Mouse (Mus musculus) midbrain, embryonic 14.5 days (tissue): ENCODE measurements around the gene Msi1. TPM values are rescaled to one million over a fixed set of nuclear protein-coding genes. Genes with fewer than 3 reads are reported as not detected.
A peak's percentile ranks its signal among the peaks of the same experiment; 100 is the strongest.

Experiments
- ATAC-seq: fragments of 200-750 bp; cut with Nextera tagmentation; 2 replicates; pipeline ENCODE4 v1.8.0; 2017; ENCODE audit warnings: moderate number of reproducible peaks, moderate library complexity; ENCODE audit not compliant: low FRiP score, low TSS enrichment
- DNase-seq: peaks from one replicate; pipeline ENCODE4 v3.0.0-alpha.2; 2015
- H3K27ac ChIP-seq: fragments of 300-500 bp; sonication (generic); replicated peaks from 2 replicates; pipeline ENCODE4 v1.5.1; 2014; ENCODE audit warnings: mild to moderate bottlenecking, low read depth, low read length, moderate library complexity
- H3K27me3 ChIP-seq: fragments of 300-500 bp; sonication (generic); 2 replicates; pipeline ENCODE4 v1.6.1; 2014; ENCODE audit warnings: low read length, control low read depth, mixed read lengths; ENCODE audit not compliant: control insufficient read depth, insufficient read depth
- H3K36me3 ChIP-seq: fragments of 300-500 bp; sonication (generic); 2 replicates; pipeline ENCODE4 v1.6.1; 2014; ENCODE audit warnings: low read length, control low read depth; ENCODE audit not compliant: control insufficient read depth, insufficient read depth
- H3K4me1 ChIP-seq: fragments of 300-500 bp; sonication (generic); 2 replicates; pipeline ENCODE4 v1.6.1; 2014; ENCODE audit warnings: mild to moderate bottlenecking, antibody characterized with exemption, low read length, control low read depth; ENCODE audit not compliant: control insufficient read depth, insufficient read depth
- H3K4me2 ChIP-seq: fragments of 300-500 bp; sonication (generic); 2 replicates; pipeline ENCODE4 v1.6.1; 2014; ENCODE audit warnings: mild to moderate bottlenecking, low read length, moderate library complexity
- H3K4me3 ChIP-seq: fragments of 300-500 bp; sonication (generic); replicated peaks from 2 replicates; pipeline ENCODE4 v1.5.1; 2014; ENCODE audit warnings: low read depth, low read length
- H3K9ac ChIP-seq: fragments of 300-500 bp; sonication (generic); replicated peaks from 2 replicates; pipeline ENCODE4 v1.6.1; 2014; ENCODE audit warnings: mild to moderate bottlenecking, low read length, moderate library complexity
- H3K9me3 ChIP-seq: fragments of 300-500 bp; sonication (generic); 2 replicates; pipeline ENCODE4 v1.6.1; 2016; ENCODE audit warnings: low read length, control low read depth, mixed read lengths; ENCODE audit not compliant: control insufficient read depth
- WGBS: fragments of 180-500 bp; shearing (Covaris S2); extraction: QIAGEN DNeasy Blood & Tissue Kit; methylation state at CpG from one replicate; pipeline ENCODE4 v1.1.7; 2014; 5-methylcytosine and 5-hydroxymethylcytosine counted together
- polyA plus RNA-seq: library from polyadenylated mRNA; unstranded; fragments of >200 nt; fragmentation: Nextera tagmentation; extraction: Ambion mirVana; gene quantifications from 2 replicates; pipeline ENCODE4 v1.2.1, GENCODE M21; 2014

Msi1 gene
- polyA plus RNA-seq, 1 experiment from 2014 or later: 101 TPM

- Histone ChIP-seq H3K9me3 (no peaks in the 10 kb centered on the region), H3K4me2 (no peak overlapping the region), H3K36me3 (no peaks in the 10 kb centered on the region), H3K4me3 (no peak overlapping the region), H3K9ac (no peak overlapping the region), H3K27me3 (no peaks in the 10 kb centered on the region), H3K27ac (no peak overlapping the region), H3K4me1 (peaks cover 19% of the 10 kb centered on the region)
- WGBS: 73% methylated on average over 9 of the region's 9 CpGs
- no peak for DNase-seq
- no peak for ATAC-seq
These were observed 58.7 kb downstream of the Msi1 start for GRCm38 (mm10) chr5:115487942-115488580.

GRCm38 (mm10) chr5:115488841-115489698 lies 59.7 kb downstream of the Msi1 start:
- under 1% methylated on average over 39 of the region's 39 CpGs for WGBS
- peak; percentile 75 for ATAC-seq

GRCm38 (mm10) chr5:115489699-115490637 lies 60.6 kb downstream of the Msi1 start:
- peak; percentile 92 for DNase-seq
- Histone ChIP-seq H3K27ac (peak overlapping the region; percentile 100), H3K36me3 (no peaks in the 10 kb centered on the region), H3K4me1 (peaks cover 12% of the 10 kb centered on the region), H3K4me2 (peak overlapping the region; percentile 87), H3K27me3 (no peaks in the 10 kb centered on the region), H3K9me3 (no peaks in the 10 kb centered on the region), H3K9ac (peak overlapping the region; percentile 89), H3K4me3 (peak overlapping the region; percentile 39)
- under 1% methylated on average over 50 of the region's 50 CpGs for WGBS
- peak; percentile 84 for ATAC-seq

More at GRCm38 (mm10) chr5:115488841-115489698, 59.7 kb downstream of the Msi1 start:
- Histone ChIP-seq H3K36me3 (no peaks in the 10 kb centered on the region), H3K4me3 (peak overlapping the region; percentile 39), H3K27ac (peak overlapping the region; percentile 100), H3K4me2 (peak overlapping the region; percentile 87), H3K27me3 (no peaks in the 10 kb centered on the region), H3K9me3 (no peaks in the 10 kb centered on the region), H3K4me1 (peaks cover 17% of the 10 kb centered on the region), H3K9ac (peak overlapping the region; percentile 89)
- peak; percentile 91 for DNase-seq

GRCm38 (mm10) chr5:115490638-115491000 lies 61.2 kb downstream of the Msi1 start:
- H3K4me3 ChIP-seq: 0 out of 2 replicates have a peak overlapping the region, but pooled peaks have one; percentile 39
- H3K9me3 ChIP-seq: no peaks in the 10 kb centered on the region
- peak overlapping the region; percentile 87 for H3K4me2 ChIP-seq
- H3K9ac ChIP-seq: no peak overlapping the region
- H3K4me1 ChIP-seq: peaks cover 12% of the 10 kb centered on the region
- no peaks in the 10 kb centered on the region for H3K27me3 ChIP-seq
- H3K27ac ChIP-seq: peak overlapping the region; percentile 16; the same call in 1 of the 2 replicates
- ATAC-seq (no peak), DNase-seq (no peak)
- 10% methylated on average over 8 of the region's 8 CpGs for WGBS
- H3K36me3 ChIP-seq: no peaks in the 10 kb centered on the region

- 28% methylated on average over 5 of the region's 5 CpGs for WGBS
- Histone ChIP-seq H3K36me3 (no peaks in the 10 kb centered on the region), H3K27me3 (no peaks in the 10 kb centered on the region), H3K4me1 (peaks cover 12% of the 10 kb centered on the region), H3K27ac (no peak overlapping the region), H3K9ac (no peak overlapping the region), H3K4me2 (peak overlapping the region; percentile 87), H3K4me3 (no peak overlapping the region), H3K9me3 (no peaks in the 10 kb centered on the region)
- DNase-seq (no peak), ATAC-seq (no peak)
These were observed 61.7 kb downstream of the Msi1 start for GRCm38 (mm10) chr5:115491076-115491475.

- Histone ChIP-seq H3K4me3 (peak overlapping the region; percentile 10), H3K4me1 (peaks cover 12% of the 10 kb centered on the region), H3K36me3 (no peaks in the 10 kb centered on the region), H3K27ac (no peak overlapping the region), H3K9me3 (no peaks in the 10 kb centered on the region), H3K4me2 (peak overlapping the region; percentile 53), H3K27me3 (no peaks in the 10 kb centered on the region), H3K9ac (peak overlapping the region; percentile 39)
- WGBS: 5% methylated on average over 28 of the region's 28 CpGs
- ATAC-seq (no peak), DNase-seq (no peak)
These were observed 62.4 kb downstream of the Msi1 start for GRCm38 (mm10) chr5:115491771-115492322.

GRCm38 (mm10) chr5:115492711-115493335 lies 63.4 kb downstream of the Msi1 start:
- Histone ChIP-seq H3K4me3 (no peak overlapping the region), H3K36me3 (no peaks in the 10 kb centered on the region), H3K4me1 (peaks cover 12% of the 10 kb centered on the region), H3K9ac (no peak overlapping the region), H3K27me3 (no peaks in the 10 kb centered on the region), H3K9me3 (no peaks in the 10 kb centered on the region), H3K27ac (no peak overlapping the region), H3K4me2 (no peak overlapping the region)
- WGBS: 78% methylated on average over 6 of the region's 6 CpGs
- DNase-seq (no peak), ATAC-seq (no peak)

GRCm38 (mm10) chr5:115493441-115493840 lies 64.0 kb downstream of the Msi1 start:
- 75% methylated on average over 5 of the region's 5 CpGs for WGBS
- DNase-seq (no peak), ATAC-seq (no peak)
- Histone ChIP-seq H3K9me3 (no peaks in the 10 kb centered on the region), H3K27ac (no peak overlapping the region), H3K36me3 (no peaks in the 10 kb centered on the region), H3K9ac (0 out of 2 replicates have a peak overlapping the region, but pooled peaks have one; percentile 9), H3K4me3 (no peak overlapping the region), H3K4me1 (peaks cover 12% of the 10 kb centered on the region), H3K27me3 (no peaks in the 10 kb centered on the region), H3K4me2 (no peak overlapping the region)
